Mouse (Mus musculus) limb, embryonic 15.5 days (tissue): Measurements from ENCODE around the gene Gadd45a. TPM values are rescaled to one million over a fixed set of nuclear protein-coding genes. Genes with fewer than 3 reads are reported as not detected.

Experiments used
- ATAC-seq: fragments of 200-750 bp; cut with Nextera tagmentation; 2 replicates; pipeline ENCODE4 v1.8.0; 2017; ENCODE audit warnings: low read depth, moderate TSS enrichment; ENCODE audit not compliant: insufficient number of reproducible peaks, low FRiP score, low TSS enrichment
- H3K27ac ChIP-seq: fragments of 300-500 bp; sonication (generic); 2 replicates; pipeline ENCODE4 v1.5.1; 2015; ENCODE audit warnings: moderate library complexity, mild to moderate bottlenecking, inconsistent platforms
- H3K27me3 ChIP-seq: fragments of 300-500 bp; sonication (generic); 2 replicates; pipeline ENCODE4 v1.6.1; 2015; ENCODE audit warnings: inconsistent platforms
- H3K36me3 ChIP-seq: fragments of 300-500 bp; sonication (generic); 2 replicates; pipeline ENCODE4 v1.6.1; 2015; ENCODE audit warnings: inconsistent platforms
- H3K4me1 ChIP-seq: fragments of 300-500 bp; sonication (generic); 2 replicates; pipeline ENCODE4 v1.6.1; 2015; ENCODE audit warnings: inconsistent platforms
- H3K4me2 ChIP-seq: fragments of 300-500 bp; sonication (generic); 2 replicates; pipeline ENCODE4 v1.6.1; 2015; ENCODE audit warnings: mild to moderate bottlenecking, inconsistent platforms
- H3K4me3 ChIP-seq: fragments of 300-500 bp; sonication (generic); 2 replicates; pipeline ENCODE4 v1.5.1; 2015; ENCODE audit warnings: mild to moderate bottlenecking, inconsistent platforms
- H3K9ac ChIP-seq: fragments of 300-500 bp; sonication (generic); 2 replicates; pipeline ENCODE4 v1.6.1; 2015; ENCODE audit warnings: inconsistent platforms
- H3K9me3 ChIP-seq: fragments of 300-500 bp; sonication (generic); 2 replicates; pipeline ENCODE4 v1.6.1; 2016; ENCODE audit warnings: inconsistent platforms
- WGBS: fragments of 180-500 bp; shearing (Covaris S2); methylation state at CpG from one replicate; pipeline ENCODE4 v1.1.7; 2015; 5-methylcytosine and 5-hydroxymethylcytosine counted together
- polyA plus RNA-seq: library from polyadenylated mRNA; unstranded; fragments of >200 nt; fragmentation: Nextera tagmentation; extraction: Ambion mirVana; gene quantifications from 2 replicates; pipeline ENCODE4 v1.2.1, GENCODE M21; 2015

Gene Gadd45a
- polyA plus RNA-seq, 1 experiment from 2014 or later, result 13.7 TPM

DNA sequence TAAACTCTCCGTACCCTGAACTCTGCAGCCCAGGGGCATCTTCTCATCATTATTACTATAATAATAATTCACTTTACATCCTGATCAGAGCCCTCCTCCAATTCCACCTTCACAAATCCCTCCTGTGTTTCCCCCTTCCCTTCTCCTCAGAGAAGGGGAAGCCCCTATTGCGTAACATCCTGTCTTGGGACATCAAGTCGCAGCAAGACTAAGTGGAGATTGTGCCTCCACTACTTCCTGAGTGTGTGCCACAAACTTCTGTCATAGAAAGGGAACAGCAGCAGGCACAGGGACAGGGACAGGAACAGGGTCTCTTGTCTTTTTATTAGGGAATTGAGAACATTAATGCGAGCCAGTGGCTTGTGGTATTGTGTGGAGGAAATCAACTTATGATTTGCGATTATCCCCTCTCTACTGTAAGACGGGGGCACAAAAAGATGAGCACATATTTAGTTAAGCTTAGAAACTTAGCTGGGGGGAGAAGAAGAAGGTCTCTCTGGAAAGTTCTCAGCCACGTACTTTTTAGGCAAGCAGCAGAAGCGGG is 32.0 kb upstream of the Gadd45a start:
- H3K27ac ChIP-seq, result no peak overlapping the region
- H3K4me3 ChIP-seq, result no peak overlapping the region
- no peak overlapping the region for H3K4me2 ChIP-seq
- H3K9ac ChIP-seq, result no peak overlapping the region
- peaks cover 10% of the 10 kb centered on the region for H3K4me1 ChIP-seq
- H3K27me3 ChIP-seq, result no peaks in the 10 kb centered on the region
- WGBS, result 80% methylated on average over 8 of the region's 8 CpGs
- no peaks in the 10 kb centered on the region for H3K9me3 ChIP-seq
- no peak for ATAC-seq
- no peaks in the 10 kb centered on the region for H3K36me3 ChIP-seq

DNA sequence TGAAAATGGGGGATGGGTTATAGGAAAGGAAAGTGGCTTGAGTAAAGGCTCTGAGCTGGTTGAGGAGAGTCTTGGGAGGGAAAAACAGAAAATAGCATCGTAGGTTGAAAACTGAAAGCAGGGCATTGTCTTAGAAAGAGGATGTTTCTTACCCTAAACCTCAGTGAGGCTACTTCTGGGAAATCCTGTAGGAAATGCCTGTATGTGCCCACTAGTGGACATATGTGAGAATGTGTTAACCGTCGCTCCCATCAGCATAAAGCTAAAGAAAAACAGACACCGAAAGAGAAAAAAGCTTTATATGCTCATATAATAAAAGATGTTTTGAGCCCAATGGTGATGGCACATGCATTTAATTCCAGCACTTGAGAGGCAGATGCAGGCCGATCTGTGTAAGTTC is 22.8 kb upstream of the Gadd45a start:
- Histone ChIP-seq H3K4me2 (no peak overlapping the region), H3K4me3 (no peak overlapping the region), H3K4me1 (no peaks in the 10 kb centered on the region), H3K27ac (no peak overlapping the region), H3K36me3 (no peaks in the 10 kb centered on the region), H3K27me3 (no peaks in the 10 kb centered on the region), H3K9ac (no peak overlapping the region), H3K9me3 (no peaks in the 10 kb centered on the region)
- WGBS, result 86% methylated on average over 5 of the region's 5 CpGs
- no peak for ATAC-seq

DNA sequence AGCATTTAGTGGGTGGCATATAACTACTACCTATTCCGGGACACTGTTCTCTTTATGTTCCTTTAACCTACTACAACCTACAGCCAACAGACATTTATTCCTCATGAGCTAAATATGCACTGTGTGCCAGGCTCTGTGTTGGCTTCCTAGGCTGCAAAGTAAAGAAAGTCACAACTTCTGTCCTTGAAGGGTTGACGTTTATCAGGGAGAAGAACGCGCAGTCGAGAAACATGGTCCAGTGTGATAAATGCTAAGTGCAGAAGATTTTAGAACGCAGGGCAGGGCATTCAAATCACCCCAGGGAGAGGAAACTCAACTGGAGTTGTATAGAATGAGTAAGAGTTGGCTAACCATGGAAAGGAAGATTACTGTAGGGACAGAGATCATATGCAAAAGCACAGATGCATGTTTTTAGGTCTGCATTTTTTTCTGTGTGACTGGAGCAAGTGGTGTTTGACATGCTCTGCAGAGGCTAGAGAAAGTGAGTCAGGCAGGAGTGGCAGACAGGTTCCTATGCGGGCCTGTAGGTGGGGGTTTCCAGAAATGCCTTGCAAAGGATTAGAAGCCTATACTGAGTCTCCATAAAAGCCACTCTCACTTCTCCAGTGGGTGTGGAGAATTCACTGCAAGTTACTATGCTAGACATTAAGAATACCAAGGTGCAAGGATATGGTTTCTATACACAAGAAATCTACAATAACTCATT is 20.9 kb upstream of the Gadd45a start:
- Histone ChIP-seq H3K36me3 (no peaks in the 10 kb centered on the region), H3K9me3 (no peaks in the 10 kb centered on the region), H3K4me3 (no peak overlapping the region), H3K27me3 (no peaks in the 10 kb centered on the region), H3K4me1 (no peaks in the 10 kb centered on the region), H3K9ac (no peak overlapping the region), H3K27ac (no peak overlapping the region), H3K4me2 (no peak overlapping the region)
- WGBS, result 86% methylated on average over 7 of the region's 7 CpGs
- ATAC-seq, result no peak

DNA sequence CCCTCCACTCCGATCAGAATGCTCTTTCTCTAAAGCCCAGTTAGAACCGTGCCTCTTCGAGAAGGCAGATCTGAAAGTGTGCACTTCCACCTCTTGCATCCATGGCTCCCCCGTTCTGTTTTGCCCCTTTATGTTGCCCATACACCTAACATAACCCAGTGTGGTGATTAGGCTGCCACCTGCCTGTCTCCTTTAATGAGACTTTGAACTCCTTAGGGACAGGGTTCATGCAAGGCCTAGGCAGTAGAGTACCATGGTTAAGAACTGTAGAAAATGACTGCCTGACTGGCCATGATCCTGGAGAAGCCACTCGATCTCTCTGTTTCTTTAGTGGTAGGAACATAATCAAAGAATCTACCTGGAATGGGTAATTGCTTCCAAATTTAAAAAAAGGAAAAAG is 20.3 kb upstream of the Gadd45a start:
- Histone ChIP-seq H3K4me3 (no peak overlapping the region), H3K4me1 (no peaks in the 10 kb centered on the region), H3K36me3 (no peaks in the 10 kb centered on the region), H3K27me3 (no peaks in the 10 kb centered on the region), H3K9ac (no peak overlapping the region), H3K27ac (no peak overlapping the region), H3K4me2 (no peak overlapping the region), H3K9me3 (no peaks in the 10 kb centered on the region)
- ATAC-seq, result no peak
- 80% methylated on average over 5 of the region's 5 CpGs for WGBS

DNA sequence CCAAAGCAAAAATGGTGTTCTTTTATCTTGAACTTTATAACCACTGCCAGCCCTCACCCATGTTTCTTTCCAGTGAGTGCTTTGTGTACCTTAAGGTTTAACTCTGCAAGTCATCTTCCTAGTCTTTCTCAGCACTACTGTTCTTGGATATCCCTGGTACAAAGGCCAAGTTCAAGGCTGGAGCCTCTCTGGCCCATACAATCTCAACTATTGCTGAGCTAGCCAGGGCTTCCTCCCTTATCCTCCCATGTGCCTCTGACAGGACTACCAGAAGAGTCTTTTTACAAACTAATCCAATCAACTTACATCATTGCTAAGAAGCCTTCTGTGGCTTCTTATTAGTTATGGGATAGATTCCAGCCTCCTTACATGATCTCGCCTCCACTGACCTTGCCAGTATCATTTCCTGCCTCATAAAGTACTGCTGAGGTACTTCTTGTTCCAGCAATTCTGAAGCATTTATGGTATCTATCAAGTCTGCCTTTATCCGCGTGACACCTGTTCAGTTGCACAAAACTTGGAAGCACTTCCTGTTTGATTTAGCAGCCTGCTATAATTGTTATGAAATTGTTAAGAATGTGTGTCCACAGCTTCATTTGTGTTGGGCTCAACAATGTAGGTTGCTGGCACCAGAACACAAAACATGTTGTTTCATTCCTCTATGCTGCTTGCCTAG is 19.8 kb upstream of the Gadd45a start:
- Histone ChIP-seq H3K4me3 (no peak overlapping the region), H3K4me1 (no peaks in the 10 kb centered on the region), H3K9ac (no peak overlapping the region), H3K27me3 (no peaks in the 10 kb centered on the region), H3K4me2 (no peak overlapping the region), H3K9me3 (no peaks in the 10 kb centered on the region), H3K36me3 (no peaks in the 10 kb centered on the region), H3K27ac (no peak overlapping the region)
- no peak for ATAC-seq
- 60% methylated on average over 3 of the region's 3 CpGs for WGBS

DNA sequence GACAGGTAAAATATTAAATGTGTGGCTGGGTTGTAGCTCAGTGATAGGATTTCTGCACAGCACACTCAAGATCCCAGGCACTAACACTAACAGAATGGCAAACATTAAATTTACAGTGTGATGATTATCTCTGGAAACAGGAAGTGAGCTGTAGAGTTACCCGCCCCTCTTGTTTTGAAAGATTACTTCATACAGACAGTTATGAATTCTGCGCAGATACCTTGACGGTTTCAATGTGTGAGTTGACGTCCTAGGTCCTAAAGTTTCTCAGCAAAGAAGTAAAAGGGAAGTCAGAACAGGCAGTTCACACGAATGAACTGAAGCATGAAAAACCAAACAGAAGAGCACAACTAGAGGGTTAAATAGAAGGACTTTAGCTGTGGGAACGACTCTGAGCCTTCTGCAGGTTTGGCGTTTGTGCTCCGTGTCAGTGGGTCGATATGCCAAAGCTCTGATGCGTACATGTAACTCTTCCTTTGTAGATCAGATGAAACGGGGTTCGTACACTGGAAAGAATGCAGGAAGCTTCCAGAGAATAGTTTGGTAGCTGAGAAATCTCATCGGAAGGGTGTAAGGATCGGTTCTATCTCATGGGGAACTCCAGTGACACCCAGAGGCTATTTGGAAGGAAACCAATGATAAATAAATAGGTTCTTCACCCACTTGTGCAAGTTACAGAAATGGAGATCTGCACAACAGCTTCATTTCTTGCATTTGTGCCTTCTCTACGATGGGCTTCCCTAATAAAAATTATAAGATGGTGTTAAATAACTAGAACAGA is 19.0 kb upstream of the Gadd45a start:
- WGBS, result 64% methylated on average over 15 of the region's 15 CpGs
- no peaks in the 10 kb centered on the region for H3K9me3 ChIP-seq
- H3K4me2 ChIP-seq, result no peak overlapping the region
- H3K27me3 ChIP-seq, result no peaks in the 10 kb centered on the region
- H3K9ac ChIP-seq, result no peak overlapping the region
- no peaks in the 10 kb centered on the region for H3K36me3 ChIP-seq
- H3K4me1 ChIP-seq, result no peaks in the 10 kb centered on the region
- no peak overlapping the region for H3K4me3 ChIP-seq
- H3K27ac ChIP-seq, result no peak overlapping the region
- no peak for ATAC-seq

- WGBS, result 51% methylated on average over 1 of the region's 1 CpGs
- Histone ChIP-seq H3K4me1 (peaks cover 7% of the 10 kb centered on the region; the same call in 1 of the 2 replicates), H3K27me3 (no peaks in the 10 kb centered on the region), H3K27ac (no peak overlapping the region), H3K4me2 (no peak overlapping the region), H3K4me3 (no peak overlapping the region), H3K9me3 (no peaks in the 10 kb centered on the region), H3K9ac (no peak overlapping the region), H3K36me3 (no peaks in the 10 kb centered on the region)
- no peak for ATAC-seq
These were observed 12.8 kb upstream of the Gadd45a start for GRCm38 (mm10) chr6:67050063-67050462.

GRCm38 (mm10) chr6:67049695-67050038 is 12.4 kb upstream of the Gadd45a start:
- Histone ChIP-seq H3K27me3 (no peaks in the 10 kb centered on the region), H3K4me1 (peaks cover 7% of the 10 kb centered on the region; the same call in 1 of the 2 replicates), H3K36me3 (no peaks in the 10 kb centered on the region), H3K4me2 (no peak overlapping the region), H3K9me3 (no peaks in the 10 kb centered on the region), H3K27ac (no peak overlapping the region), H3K4me3 (no peak overlapping the region), H3K9ac (no peak overlapping the region)
- WGBS, result 27% methylated on average over 2 of the region's 2 CpGs
- no peak for ATAC-seq

GRCm38 (mm10) chr6:67048880-67049694 is 11.8 kb upstream of the Gadd45a start:
- no peaks in the 10 kb centered on the region for H3K9me3 ChIP-seq
- H3K27ac ChIP-seq, result no peak overlapping the region

DNA sequence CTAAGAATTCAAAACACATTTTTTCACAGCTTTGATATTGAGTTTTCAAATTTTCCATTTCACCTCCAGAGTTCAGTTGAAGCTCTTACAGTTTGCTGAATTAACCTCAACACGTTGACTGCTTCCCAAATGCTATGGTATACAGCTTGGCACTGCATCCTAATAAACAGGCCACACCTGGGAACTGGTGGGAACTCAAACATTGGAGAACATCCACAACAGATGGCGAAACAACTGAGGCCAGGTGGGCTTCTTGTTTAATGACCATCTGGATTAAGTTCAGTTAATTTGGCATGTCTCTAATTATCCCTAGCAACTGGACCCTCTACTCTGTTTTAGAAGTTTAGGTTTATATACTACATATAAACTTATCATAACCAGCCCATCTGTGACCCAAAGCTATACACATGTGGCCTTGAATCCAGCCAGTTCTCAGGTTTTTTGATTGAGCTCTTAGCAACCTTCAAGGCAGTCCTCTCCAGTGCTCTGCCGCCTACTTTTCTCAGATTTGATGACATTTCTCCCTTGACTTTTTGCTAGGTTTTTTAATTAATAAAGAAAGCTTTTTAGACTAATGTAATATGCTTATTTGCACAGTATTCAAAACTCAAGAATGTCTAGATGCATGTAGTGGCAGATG is 10.9 kb upstream of the Gadd45a start:
- H3K9me3 ChIP-seq, result no peaks in the 10 kb centered on the region
- peaks cover 7% of the 10 kb centered on the region; the same call in 1 of the 2 replicates for H3K4me1 ChIP-seq
- no peaks in the 10 kb centered on the region for H3K27me3 ChIP-seq
- no peak overlapping the region for H3K4me3 ChIP-seq
- no peak for ATAC-seq
- H3K36me3 ChIP-seq, result no peaks in the 10 kb centered on the region
- no peak overlapping the region for H3K9ac ChIP-seq
- WGBS, result 35% methylated on average over 3 of the region's 3 CpGs
- no peak overlapping the region for H3K4me2 ChIP-seq
- H3K27ac ChIP-seq, result no peak overlapping the region

More at GRCm38 (mm10) chr6:67048880-67049694, 11.8 kb upstream of the Gadd45a start:
- no peak for ATAC-seq
- no peaks in the 10 kb centered on the region for H3K36me3 ChIP-seq
- no peak overlapping the region for H3K4me3 ChIP-seq
- H3K9ac ChIP-seq, result no peak overlapping the region
- no peaks in the 10 kb centered on the region for H3K27me3 ChIP-seq
- no peak overlapping the region for H3K4me2 ChIP-seq
- WGBS, result 17% methylated on average over 7 of the region's 7 CpGs
- peaks cover 7% of the 10 kb centered on the region; the same call in 1 of the 2 replicates for H3K4me1 ChIP-seq

DNA sequence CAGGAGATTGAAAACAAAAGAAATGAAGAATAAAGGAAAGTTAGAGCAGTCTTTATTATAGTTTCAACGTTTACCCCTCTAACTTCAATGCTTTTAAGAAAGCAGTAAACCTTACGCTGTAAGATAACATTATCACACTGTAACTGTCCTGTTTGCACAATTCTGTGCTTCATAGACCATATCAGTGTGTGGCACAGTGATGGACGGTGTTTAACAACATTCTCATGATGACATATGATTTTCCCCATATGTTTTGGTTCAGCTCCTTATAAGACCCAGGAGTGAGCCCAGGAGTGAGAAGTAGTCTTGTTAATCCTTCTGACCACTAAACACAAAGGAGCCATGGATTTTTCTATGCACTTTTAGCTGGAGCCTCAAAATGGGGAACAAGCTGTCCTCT is 9.7 kb upstream of the Gadd45a start:
- Histone ChIP-seq H3K4me2 (no peak overlapping the region), H3K36me3 (no peaks in the 10 kb centered on the region), H3K4me3 (no peak overlapping the region), H3K27me3 (no peaks in the 10 kb centered on the region), H3K9me3 (no peaks in the 10 kb centered on the region), H3K27ac (no peak overlapping the region), H3K4me1 (peaks cover 7% of the 10 kb centered on the region; the same call in 1 of the 2 replicates), H3K9ac (no peak overlapping the region)
- 65% methylated on average over 3 of the region's 3 CpGs for WGBS
- ATAC-seq, result no peak
